16 mouse cellular contexts compared by ENCODE assay signal in the genomic region with DNA sequence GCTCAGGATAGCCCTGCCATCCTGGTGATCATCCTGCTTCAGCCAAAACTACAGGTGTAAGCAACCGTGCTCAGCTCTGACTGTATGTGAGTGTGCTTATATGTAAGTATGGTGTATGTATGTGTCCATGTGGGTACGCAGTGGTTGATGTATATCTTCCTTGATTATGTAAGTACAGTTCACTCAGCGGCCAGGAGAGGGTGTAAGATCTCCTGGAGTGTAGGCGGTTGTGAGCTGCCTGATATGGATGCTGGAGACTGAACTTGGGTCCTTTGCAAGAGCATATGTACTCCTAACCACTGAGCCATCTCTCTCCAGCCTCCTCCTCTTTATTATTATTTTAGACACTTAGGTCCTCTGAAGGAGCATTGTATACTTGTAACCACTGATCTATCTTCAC. TPM values are rescaled to one million over a fixed set of nuclear protein-coding genes. Genes with fewer than 3 reads are reported as not detected.
DNase-seq lines count a peak whose midpoint lies in the region; ATAC-seq and TF ChIP-seq lines count a peak whose summit lies in the region.
"Had no signal": no experiment of that assay in that cellular context is flagged by ENCODE, and none has a peak within 500 bp of the region (broad histone marks: within the 10 kb centered on the region; RNA-seq: fewer than 3 reads in every experiment).

No protein-coding gene starts in this region.

- ATAC-seq in kidney, postnatal 0 days (replicated peaks; ENCODE audit: low FRiP score, low read depth), result no peak
- no peak for ATAC-seq in kidney, embryonic 15.5 days (replicated peaks; ENCODE audit: low FRiP score)
- ATAC-seq in megakaryocyte progenitor cell, adult 5-6 weeks (replicated peaks; ENCODE audit: poor library complexity), result peak; percentile 45
- ATAC-seq: forebrain, embryonic 16.5 days; hindbrain, embryonic 16.5 days had no signal

- DNase-seq in kidney, postnatal 0 days (ENCODE audit: low spot score), result no peak
- DNase-seq in A20 (ENCODE audit: low read depth, low spot score) (peak; percentile 41), ES-CJ7 (ENCODE audit: low read depth, low spot score) (peak; percentile 60)
- no peak for DNase-seq in right cerebral cortex, adult 18-20 months
- no peak for DNase-seq in frontal cortex, postnatal 36 days (ENCODE audit: low spot score in 2 of 2)
- DNase-seq: adrenal gland, postnatal 25 days; cerebellum, postnatal 10 days; heart, postnatal 10 days; kidney, adult 9 months had no signal

- no peak overlapping the region for H3K4me2 ChIP-seq in kidney, postnatal 0 days (ENCODE audit: low read length)
- H3K4me2 ChIP-seq in kidney, embryonic 15.5 days, result no peak overlapping the region
- H3K4me2 ChIP-seq: limb, embryonic 15.5 days; lung, embryonic 15.5 days had no signal

- H3K4me3 ChIP-seq in kidney, postnatal 0 days (replicated peaks; ENCODE audit: low read depth, low read length), result no peak overlapping the region
- no peak overlapping the region for H3K4me3 ChIP-seq in kidney, embryonic 15.5 days (replicated peaks)
- H3K4me3 ChIP-seq: limb, embryonic 15.5 days; lung, embryonic 15.5 days; megakaryocyte, embryonic 14.5 days had no signal

- no peak overlapping the region for H3K9ac ChIP-seq in kidney, postnatal 0 days (ENCODE audit: low read depth, low read length)
- H3K9ac ChIP-seq in kidney, embryonic 15.5 days, result no peak overlapping the region
- H3K9ac ChIP-seq: limb, embryonic 15.5 days; lung, embryonic 15.5 days had no signal

- TF ChIP-seq CTCF in kidney, postnatal 0 days (IDR thresholded peaks at IDR 0.05; ENCODE audit: low read depth), result peak; percentile 29; the same call in 1 of the 2 replicates

- H3K9me3 ChIP-seq in kidney, postnatal 0 days (replicated peaks; ENCODE audit: low read length), result no peaks in the 10 kb centered on the region
- H3K9me3 ChIP-seq in kidney, embryonic 15.5 days (replicated peaks), result no peaks in the 10 kb centered on the region
- H3K9me3 ChIP-seq: limb, embryonic 15.5 days; lung, embryonic 15.5 days; megakaryocyte, embryonic 14.5 days had no signal

- 80% methylated on average over 4 of the region's 4 CpGs for WGBS in kidney, postnatal 0 days
- WGBS in kidney, embryonic 15.5 days, result 77% methylated on average over 4 of the region's 4 CpGs

- no peaks in the 10 kb centered on the region for H3K27me3 ChIP-seq in kidney, postnatal 0 days (ENCODE audit: insufficient read depth, low read length)
- H3K27me3 ChIP-seq in kidney, embryonic 15.5 days, result no peaks in the 10 kb centered on the region
- H3K27me3 ChIP-seq: limb, embryonic 15.5 days; lung, embryonic 15.5 days; megakaryocyte, embryonic 14.5 days had no signal

- H3K4me1 ChIP-seq in kidney, postnatal 0 days (replicated peaks; ENCODE audit: insufficient read depth, low read length), result peaks cover 13% of the 10 kb centered on the region; the same call in 1 of the 2 replicates
- H3K4me1 ChIP-seq in kidney, embryonic 15.5 days, result peaks cover 26% of the 10 kb centered on the region

- H3K36me3 ChIP-seq in kidney, postnatal 0 days (ENCODE audit: insufficient read depth, low read length), result no peaks in the 10 kb centered on the region
- peaks cover under 1% of the 10 kb centered on the region; the same call in 1 of the 2 replicates for H3K36me3 ChIP-seq in kidney, embryonic 15.5 days
- H3K36me3 ChIP-seq: lung, embryonic 15.5 days had no signal

- H3K27ac ChIP-seq in kidney, postnatal 0 days, result no peak overlapping the region
- H3K27ac ChIP-seq in kidney, embryonic 15.5 days, result no peak overlapping the region
- H3K27ac ChIP-seq: limb, embryonic 15.5 days; lung, embryonic 15.5 days had no signal

RNA-seq across cellular contexts. Expression of a gene that starts 2.8 kb away (rescaled TPM):
- 6.2 and 6.6 TPM in 2 replicates for polyA plus RNA-seq in kidney, postnatal 0 days (2015; fragmentation: Nextera tagmentation; extraction: Ambion mirVana)
- polyA plus RNA-seq in kidney, embryonic 15.5 days (2015; fragmentation: Nextera tagmentation; extraction: Ambion mirVana), result 12.1 and 12.9 TPM in 2 replicates
- total RNA-seq in megakaryocyte progenitor cell, adult 5-6 weeks (2015), result 9.6 and 10.2 TPM in 2 replicates
- 12.7 and 15.1 TPM in 2 replicates for total RNA-seq in megakaryocyte progenitor cell, adult 5-6 weeks (2017)

RNA-seq across cellular contexts. Expression of a gene that starts 26.0 kb away (rescaled TPM):
- polyA plus RNA-seq in kidney, postnatal 0 days (2015; fragmentation: Nextera tagmentation; extraction: Ambion mirVana), result 4.3 and 5.4 TPM in 2 replicates
- 6.7 and 9.2 TPM in 2 replicates for polyA plus RNA-seq in kidney, embryonic 15.5 days (2015; fragmentation: Nextera tagmentation; extraction: Ambion mirVana)
- 0.35 and 0.59 TPM in 2 replicates for total RNA-seq in megakaryocyte progenitor cell, adult 5-6 weeks (2015)
- total RNA-seq in megakaryocyte progenitor cell, adult 5-6 weeks (2017), result 1.2 and 1.4 TPM in 2 replicates

RNA-seq across cellular contexts. Expression of a gene that starts 45.6 kb away (rescaled TPM):
- polyA plus RNA-seq in kidney, postnatal 0 days (2015; fragmentation: Nextera tagmentation; extraction: Ambion mirVana), result 0.14 and 0.22 TPM in 2 replicates
- 0.37 and 0.42 TPM in 2 replicates for polyA plus RNA-seq in kidney, embryonic 15.5 days (2015; fragmentation: Nextera tagmentation; extraction: Ambion mirVana)
- total RNA-seq in megakaryocyte progenitor cell, adult 5-6 weeks (2015), result 0.07 TPM in 1 of 2 replicates, not detected in the other
- 0.20 TPM in 1 of 2 replicates, not detected in the other for total RNA-seq in megakaryocyte progenitor cell, adult 5-6 weeks (2017)

RNA-seq across cellular contexts. Expression of a gene that starts 45.9 kb away (rescaled TPM):
- 2.4 and 2.6 TPM in 2 replicates for polyA plus RNA-seq in kidney, postnatal 0 days (2015; fragmentation: Nextera tagmentation; extraction: Ambion mirVana)
- 1.6 and 1.7 TPM in 2 replicates for polyA plus RNA-seq in kidney, embryonic 15.5 days (2015; fragmentation: Nextera tagmentation; extraction: Ambion mirVana)
- total RNA-seq in megakaryocyte progenitor cell, adult 5-6 weeks (2015), result 6.8 and 9.3 TPM in 2 replicates
- total RNA-seq in megakaryocyte progenitor cell, adult 5-6 weeks (2017), result 3.8 and 5.2 TPM in 2 replicates

Comparison
In these comparisons a context has a peak if more than half of its experiments do, and no peak if none do; other contexts are left out.
1. DNase-seq: peak in A20 (single experiment) and ES-CJ7 (single experiment); none in kidney, postnatal 0 days (single experiment), right cerebral cortex, adult 18-20 months (single experiment) and frontal cortex, postnatal 36 days (0 of 2).